Mouse (Mus musculus) large intestine, adult 2 months (tissue): ENCODE measurements around the gene Gm40193. TPM values are rescaled to one million over a fixed set of nuclear protein-coding genes. Genes with fewer than 3 reads are reported as not detected.

Source experiments
- DNase-seq: peaks from one replicate; pipeline ENCODE4 v3.0.0-alpha.2; 2012; ENCODE audit warnings: low read depth, low spot score
- WGBS: fragments of 180-500 bp; shearing (Covaris S2); methylation state at CpG from one replicate; pipeline ENCODE4 v1.1.7; 2018; 5-methylcytosine and 5-hydroxymethylcytosine counted together
- polyA plus RNA-seq: library from polyadenylated mRNA; depleted of rRNA; stranded (reverse); fragments of >200 nt; gene quantifications from 2 replicates; pipeline ENCODE4 v1.2.3, GENCODE M21; 2012; rRNA removed

Gm40193 gene
- polyA plus RNA-seq, 1 experiment, result not detected

- 85% methylated on average over 2 of the region's 2 CpGs for WGBS
These were observed 21.5 kb downstream of the Gm40193 start for GRCm38 (mm10) chr11:70511242-70511641.

DNA sequence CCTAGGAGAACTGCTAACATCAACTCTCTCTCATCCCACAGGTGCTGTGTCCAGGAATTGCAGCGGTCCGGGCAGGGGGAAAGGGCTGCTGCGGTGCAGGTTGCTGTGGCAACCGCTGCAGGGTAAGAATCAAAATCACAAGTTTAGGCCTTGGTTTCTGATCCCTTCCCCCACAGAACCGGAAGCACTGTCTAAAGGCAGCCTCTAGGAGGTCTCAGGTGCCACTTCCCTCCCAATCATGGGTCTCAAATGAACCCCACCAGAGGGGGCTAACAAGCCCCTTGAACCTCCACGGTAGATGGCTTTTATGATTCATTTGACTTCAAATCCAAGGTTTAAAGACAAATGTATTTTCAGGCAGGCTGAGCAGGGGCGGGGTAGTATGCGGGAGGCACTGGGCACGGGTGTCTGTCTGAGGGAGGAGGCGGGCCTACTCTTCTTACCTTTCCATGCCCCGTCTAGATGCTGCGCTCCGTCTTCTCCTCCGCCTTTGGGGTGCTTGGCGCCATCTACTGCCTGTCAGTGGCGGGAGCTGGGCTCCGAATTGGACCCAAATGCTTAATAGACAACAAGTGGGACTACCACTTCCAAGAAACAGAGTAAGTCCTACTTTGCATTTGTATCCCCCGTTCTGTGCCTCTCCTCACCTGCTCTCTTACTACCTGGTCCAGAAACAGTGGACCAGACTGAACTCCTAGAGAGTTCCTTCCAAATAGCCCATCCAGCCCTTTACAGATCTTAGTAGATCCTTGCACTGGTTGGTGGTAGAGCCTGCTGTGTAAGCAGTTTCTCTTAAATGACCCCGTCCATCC, 22.8 kb downstream of the Gm40193 start:
- DNase-seq, result no peak
- WGBS, result 27% methylated on average over 19 of the region's 19 CpGs

More at GRCm38 (mm10) chr11:70511242-70511641, 21.5 kb downstream of the Gm40193 start:
- no peak for DNase-seq

DNA sequence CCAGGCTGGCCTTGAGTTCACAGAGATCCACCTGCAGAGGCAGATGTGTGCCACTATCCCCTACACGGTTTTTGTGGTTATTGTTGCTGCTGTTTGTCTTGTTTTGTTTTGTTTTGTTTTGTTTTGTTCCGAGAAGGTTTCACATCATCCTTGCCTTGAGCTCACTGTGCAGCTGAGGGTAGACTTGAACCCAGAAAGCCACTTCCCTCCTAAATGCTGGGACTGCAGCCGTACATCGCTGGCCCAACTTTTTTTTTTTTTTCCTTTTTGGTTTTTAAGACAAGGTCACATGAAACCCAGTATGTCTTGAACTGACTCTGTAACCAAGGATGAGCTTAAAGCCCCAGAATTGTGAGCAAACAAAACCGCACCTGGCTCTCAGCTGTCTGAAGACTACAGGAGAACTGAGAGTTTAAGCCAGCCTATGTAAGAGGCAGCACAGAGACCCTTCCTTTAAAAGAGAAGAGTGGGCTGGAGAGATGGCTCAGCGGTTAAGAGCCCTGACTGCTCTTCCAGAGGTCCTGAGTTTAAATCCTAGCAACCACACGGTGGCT, 25.7 kb downstream of the Gm40193 start:
- 79% methylated on average over 7 of the region's 7 CpGs for WGBS
- DNase-seq, result no peak

DNA sequence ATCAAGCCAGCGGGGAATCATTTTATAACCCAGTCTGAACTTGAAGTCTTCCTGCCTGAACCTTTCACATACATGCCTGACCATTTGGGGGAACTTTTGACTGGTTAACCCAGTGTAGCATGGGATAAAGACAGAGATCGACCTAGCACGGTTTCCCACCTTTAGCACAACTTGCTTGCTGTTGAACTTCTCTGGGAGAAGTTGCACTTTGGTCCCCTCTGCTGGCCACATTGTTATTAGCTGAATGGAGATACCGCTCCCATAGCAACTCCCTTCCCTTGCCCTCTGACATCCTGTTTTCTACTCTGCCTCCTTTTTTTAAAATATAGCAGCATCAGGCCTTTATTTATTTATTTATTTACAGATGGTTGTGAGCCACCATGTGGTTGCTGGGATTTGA, 26.4 kb downstream of the Gm40193 start:
- peak; percentile 39 for DNase-seq
- 7% methylated on average over 4 of the region's 4 CpGs for WGBS

GRCm38 (mm10) chr11:70504970-70505369, 27.8 kb downstream of the Gm40193 start, which contains the start of gene Tm4sf5:
TSS of gene Tm4sf5 (plus strand) at chr11:70505244.
- WGBS, result 26% methylated on average over 9 of the region's 9 CpGs
- DNase-seq, result no peak

DNA sequence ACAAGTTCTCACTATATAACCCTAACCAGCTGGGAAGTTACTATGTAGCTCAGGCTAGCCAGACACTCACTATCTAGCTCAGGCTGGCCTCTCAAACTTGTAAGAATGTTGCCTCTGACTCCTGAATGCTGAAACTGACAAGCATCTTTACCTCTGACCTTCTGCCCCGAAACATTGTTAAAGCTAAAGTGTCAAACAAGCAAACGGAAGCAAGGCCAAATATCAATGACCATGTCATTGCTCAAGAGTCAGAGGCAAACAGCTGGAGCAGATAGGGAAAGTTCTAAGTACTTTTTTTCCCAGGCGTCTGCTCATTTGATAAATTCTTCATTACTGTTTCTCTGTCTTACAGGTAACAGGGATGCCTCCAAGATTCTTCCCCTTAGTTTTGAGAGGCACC, 30.7 kb downstream of the Gm40193 start:
- DNase-seq, result no peak
- WGBS, result 73% methylated on average over 3 of the region's 3 CpGs

DNA sequence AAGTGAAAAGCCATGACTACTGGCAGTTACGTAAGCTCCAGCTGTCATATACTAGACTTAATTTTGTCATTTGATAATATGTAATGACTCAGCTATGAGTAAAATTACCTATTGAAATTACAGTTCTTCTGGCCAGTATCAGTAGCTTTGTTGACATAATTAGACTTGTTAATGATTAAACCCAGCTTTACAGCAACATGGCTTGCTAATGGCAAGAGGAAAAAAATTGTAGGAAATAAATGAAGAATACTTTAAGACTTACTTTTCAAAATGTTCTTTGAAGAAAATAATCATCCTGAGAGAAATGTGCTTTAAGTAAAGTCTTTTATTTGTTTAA, 32.3 kb downstream of the Gm40193 start:
- WGBS, result 46% methylated on average over 1 of the region's 1 CpGs
- DNase-seq, result no peak

GRCm38 (mm10) chr11:70499566-70500475, 32.9 kb downstream of the Gm40193 start:
- no peak for DNase-seq
- 50% methylated on average over 14 of the region's 14 CpGs for WGBS

DNA sequence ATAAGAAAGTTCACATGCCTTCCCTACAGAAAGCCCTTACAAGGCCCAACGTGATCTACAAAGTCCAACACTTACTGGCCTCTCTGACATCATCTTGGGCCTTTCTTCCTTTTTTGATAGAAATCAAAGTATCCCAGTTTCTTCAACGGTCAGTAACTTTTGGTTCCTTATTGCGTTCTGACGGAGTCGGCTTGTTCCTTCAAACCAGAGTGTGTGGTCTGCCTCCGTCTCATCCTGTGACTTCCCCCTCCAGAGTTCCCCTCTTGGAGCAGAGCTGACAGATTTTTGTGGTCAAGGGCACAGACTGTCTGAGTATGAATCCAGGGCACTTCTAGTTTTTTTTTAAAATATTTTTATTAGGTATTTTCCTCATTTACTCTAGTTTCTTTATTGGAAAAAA, 43.1 kb downstream of the Gm40193 start:
- WGBS, result 81% methylated on average over 6 of the region's 6 CpGs
- no peak for DNase-seq

DNA sequence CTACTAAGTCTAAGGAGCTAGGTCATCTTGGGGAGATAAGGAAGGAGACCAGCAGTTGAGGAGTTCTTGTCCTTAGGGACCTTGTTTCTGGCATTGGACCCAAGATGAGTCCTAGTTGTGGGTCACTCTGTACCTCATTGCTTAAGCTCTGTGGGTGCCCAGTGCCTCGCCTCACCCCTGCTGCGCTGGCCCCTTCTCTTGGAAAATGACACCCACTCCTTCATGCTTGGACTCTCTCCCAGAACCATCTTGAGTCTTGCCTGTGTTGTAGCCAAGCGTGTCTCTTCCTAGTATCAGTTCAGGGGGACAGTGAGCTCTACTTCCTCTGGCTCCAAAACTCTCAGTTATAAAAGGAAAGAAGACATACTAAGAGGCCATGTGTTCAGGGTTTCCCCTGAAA, 43.6 kb downstream of the Gm40193 start:
- WGBS, result 76% methylated on average over 3 of the region's 3 CpGs
- no peak for DNase-seq

DNA sequence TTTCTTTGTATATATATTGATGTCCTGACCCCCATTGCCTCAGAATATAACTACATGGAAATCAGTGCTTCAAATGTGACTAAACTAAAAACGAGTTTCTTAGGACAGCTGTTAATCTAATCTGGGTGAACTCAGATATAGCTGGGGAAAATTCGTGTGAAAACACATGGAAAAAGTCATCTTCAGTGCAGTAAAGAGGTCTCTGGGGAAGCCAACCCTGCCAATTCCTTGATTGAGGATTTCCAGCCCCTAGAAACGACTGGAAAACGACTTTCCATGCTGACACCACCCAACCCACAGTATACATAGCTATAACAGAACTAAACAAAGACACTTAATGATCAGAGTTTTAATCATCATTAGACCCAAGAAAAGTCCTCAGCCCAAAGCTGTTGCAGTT, 44.9 kb downstream of the Gm40193 start:
- DNase-seq, result no peak
- 43% methylated on average over 4 of the region's 4 CpGs for WGBS

GRCm38 (mm10) chr11:70485498-70485897, 47.2 kb downstream of the Gm40193 start:
- 24% methylated on average over 2 of the region's 2 CpGs for WGBS
- DNase-seq, result no peak

Other genes starting within 250 kb of the Gm40193 start
- 0.33 and 0.48 TPM in 2 replicates for gene Alox12e, start 210.3 kb downstream of the Gm40193 start, polyA plus RNA-seq
- gene Alox15, start 180.9 kb downstream of the Gm40193 start, polyA plus RNA-seq, result 1.3 and 4.1 TPM in 2 replicates
- 11.9 and 12.4 TPM in 2 replicates for gene Pelp1, start 122.9 kb downstream of the Gm40193 start, polyA plus RNA-seq
- 31.7 and 36.2 TPM in 2 replicates for gene Arrb2, start 100.3 kb downstream of the Gm40193 start, polyA plus RNA-seq
- gene Med11, start 81.0 kb downstream of the Gm40193 start, polyA plus RNA-seq, result 28.0 and 31.7 TPM in 2 replicates
- 4.6 and 5.0 TPM in 2 replicates for gene Zmynd15, start 73.5 kb downstream of the Gm40193 start, polyA plus RNA-seq
- 31.8 and 40.5 TPM in 2 replicates for gene Cxcl16, start 73.0 kb downstream of the Gm40193 start, polyA plus RNA-seq
- 168 and 625 TPM in 2 replicates for gene Tm4sf5, start 27.7 kb downstream of the Gm40193 start, polyA plus RNA-seq
- 0.19 TPM in 1 of 2 replicates, not detected in the other for gene Vmo1, start 18.3 kb downstream of the Gm40193 start, polyA plus RNA-seq
- 0.98 and 4.7 TPM in 2 replicates for gene Gltpd2, start 13.7 kb downstream of the Gm40193 start, polyA plus RNA-seq
- 394 and 397 TPM in 2 replicates for gene Psmb6, start 7.6 kb downstream of the Gm40193 start, polyA plus RNA-seq
- 15.4 and 30.5 TPM in 2 replicates for gene Pld2, start 7.1 kb upstream of the Gm40193 start, polyA plus RNA-seq
- 41.3 and 75.5 TPM in 2 replicates for gene Mink1, start 29.9 kb upstream of the Gm40193 start, polyA plus RNA-seq
- gene 4930544D05Rik, start 82.9 kb upstream of the Gm40193 start, polyA plus RNA-seq, result not detected in 2 replicates
- gene Chrne, start 86.3 kb upstream of the Gm40193 start, polyA plus RNA-seq, result 0.07 and 0.15 TPM in 2 replicates
- 0.04 TPM in 1 of 2 replicates, not detected in the other for gene Gp1ba, start 106.2 kb upstream of the Gm40193 start, polyA plus RNA-seq
- gene Rnf167, start 114.3 kb upstream of the Gm40193 start, polyA plus RNA-seq, result 76.9 and 101 TPM in 2 replicates
- gene Slc25a11, start 114.5 kb upstream of the Gm40193 start, polyA plus RNA-seq, result 118 and 151 TPM in 2 replicates
- gene Pfn1, start 121.7 kb upstream of the Gm40193 start, polyA plus RNA-seq, result 2,199 and 2,395 TPM in 2 replicates
- 19.9 and 31.2 TPM in 2 replicates for gene Eno3, start 124.3 kb upstream of the Gm40193 start, polyA plus RNA-seq
- gene Spag7, start 136.5 kb upstream of the Gm40193 start, polyA plus RNA-seq, result 35.9 and 39.8 TPM in 2 replicates
- 48.8 and 53.2 TPM in 2 replicates for gene Camta2, start 155.2 kb upstream of the Gm40193 start, polyA plus RNA-seq
- gene Inca1, start 167.2 kb upstream of the Gm40193 start, polyA plus RNA-seq, result 0.95 and 0.99 TPM in 2 replicates
- gene Kif1c, start 167.6 kb upstream of the Gm40193 start, polyA plus RNA-seq, result 62.0 and 74.5 TPM in 2 replicates
- gene Zfp3, start 231.3 kb upstream of the Gm40193 start, polyA plus RNA-seq, result 0.92 and 1.9 TPM in 2 replicates